Mouse (Mus musculus) bone marrow macrophage, adult 2 months (primary cell): Measurements from ENCODE around the gene Rgp1. TPM values are rescaled to one million over a fixed set of nuclear protein-coding genes. Genes with fewer than 3 reads are reported as not detected.
"Not testable (repeated sequence)": the region's sequence is repeated elsewhere in the genome, so short reads cannot be mapped to it uniquely, and the experiment has no call there.

ENCODE experiments used
- H3K27ac ChIP-seq: 2 replicates; pipeline ENCODE4 v1.5.1; 2012; ENCODE audit warnings: low read depth, low read length; ENCODE audit not compliant: insufficient read depth
- H3K4me1 ChIP-seq: 2 replicates; pipeline ENCODE4 v1.6.1; 2012; ENCODE audit warnings: low read length; ENCODE audit not compliant: control insufficient read depth, insufficient read depth
- H3K4me3 ChIP-seq: 2 replicates; pipeline ENCODE4 v1.5.1; 2012; ENCODE audit warnings: mild to moderate bottlenecking, low read length, moderate library complexity; ENCODE audit not compliant: insufficient read depth
- CTCF ChIP-seq: IDR thresholded peaks from 2 replicates; pipeline ENCODE4 v1.5.1; 2012; ENCODE audit warnings: low read depth, mild to moderate bottlenecking, low read length, moderate library complexity
- POLR2A ChIP-seq: IDR thresholded peaks from 2 replicates; pipeline ENCODE4 v1.6.1; 2012; ENCODE audit warnings: mild to moderate bottlenecking, low read depth, low read length, borderline replicate concordance
- polyA plus RNA-seq: library from polyadenylated mRNA; stranded (reverse); fragments of >200 nt; gene quantifications from 2 replicates; pipeline ENCODE4 v1.2.4, GENCODE M21; 2012; ENCODE audit not compliant: missing spikeins, insufficient read depth, insufficient read length

The Rgp1 gene
- polyA plus RNA-seq, 1 experiment, result 17.3 TPM

DNA sequence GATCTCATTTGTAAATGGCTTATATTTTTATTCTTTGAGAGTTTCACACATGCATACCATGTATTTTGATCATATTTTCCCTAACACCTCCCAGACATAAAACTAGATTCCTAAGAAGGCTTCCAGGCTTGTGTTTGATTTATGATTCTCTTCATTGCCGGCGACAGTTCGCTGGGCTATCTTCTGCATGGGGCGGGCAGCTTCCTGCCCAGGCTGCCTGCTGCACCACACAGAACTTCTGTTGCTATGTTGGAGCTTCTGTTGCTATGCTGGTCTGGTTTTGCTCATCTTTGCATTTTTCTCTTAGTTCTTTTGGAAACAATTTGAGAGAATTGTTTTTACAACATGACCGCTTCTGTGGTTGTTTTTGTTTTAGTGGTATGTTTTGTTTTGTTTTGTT lies 13.0 kb downstream of the Rgp1 start:
- no peak for TF ChIP-seq POLR2A
- no peak for TF ChIP-seq CTCF
- Histone ChIP-seq H3K27ac (no peak overlapping the region), H3K4me1 (no peaks in the 10 kb centered on the region), H3K4me3 (no peak overlapping the region)

DNA sequence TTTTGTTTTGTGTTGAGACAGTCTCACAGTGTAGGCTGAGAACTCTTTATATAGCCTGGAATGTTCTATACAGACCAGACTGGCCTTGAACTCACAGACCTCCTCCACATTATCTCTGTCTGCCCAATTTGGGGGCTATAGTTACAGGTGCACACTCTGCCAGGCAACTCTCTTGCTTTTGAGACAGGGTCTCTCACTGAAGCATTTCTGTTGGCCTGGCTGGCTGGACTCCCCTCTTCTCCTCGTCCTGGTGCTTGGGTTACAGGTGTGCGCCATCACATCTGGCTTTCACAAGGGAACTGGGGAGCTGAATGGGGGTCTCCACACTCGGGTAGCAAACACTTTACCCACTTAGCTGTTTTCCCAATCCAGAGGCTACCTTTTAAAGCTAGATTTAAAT lies 13.4 kb downstream of the Rgp1 start:
- H3K27ac ChIP-seq, result no peak overlapping the region
- no peaks in the 10 kb centered on the region for H3K4me1 ChIP-seq
- no peak overlapping the region for H3K4me3 ChIP-seq
- no peak for TF ChIP-seq CTCF
- TF ChIP-seq POLR2A, result no peak

DNA sequence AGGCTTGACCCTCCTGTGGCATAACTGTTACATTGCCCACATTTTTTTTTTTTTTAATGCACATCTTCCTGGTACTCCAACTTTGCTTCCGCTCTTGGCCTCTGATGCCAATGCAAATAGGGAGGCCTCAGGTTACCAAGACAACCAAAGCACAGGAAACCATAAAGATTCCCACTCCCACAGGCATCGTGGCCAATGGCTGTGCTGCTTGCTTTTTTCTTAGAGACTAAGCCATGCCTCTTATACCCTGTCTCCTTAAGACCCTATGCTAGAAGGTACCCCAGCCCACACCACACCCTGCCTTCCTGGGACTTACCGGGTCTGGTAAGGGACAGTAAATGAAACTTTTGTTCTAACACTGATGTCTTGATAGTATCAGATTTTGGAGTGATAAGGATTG lies 14.9 kb downstream of the Rgp1 start:
- Histone ChIP-seq H3K27ac (no peak overlapping the region), H3K4me3 (no peak overlapping the region), H3K4me1 (no peaks in the 10 kb centered on the region)
- TF ChIP-seq POLR2A, result no peak

DNA sequence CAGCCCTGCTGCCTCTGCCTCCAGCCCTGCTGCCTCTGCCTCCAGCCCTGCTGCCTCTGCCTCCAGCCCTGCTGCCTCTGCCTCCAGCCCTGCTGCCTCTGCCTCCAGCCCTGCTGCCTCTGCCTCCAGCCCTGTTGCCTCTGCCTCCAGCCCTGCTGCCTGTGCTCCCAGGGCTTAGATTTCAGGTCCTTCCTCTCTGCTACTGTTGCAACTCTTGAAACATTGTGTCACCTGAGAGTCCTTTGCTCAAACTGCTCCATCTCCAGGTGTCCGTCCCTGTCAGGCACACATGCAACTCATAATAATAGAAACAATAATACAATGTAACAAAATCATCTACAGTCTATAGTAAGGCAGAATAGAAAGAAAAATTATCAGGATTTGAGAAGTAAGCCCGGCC lies 18.1 kb downstream of the Rgp1 start:
- H3K27ac ChIP-seq, H3K4me1 ChIP-seq, H3K4me3 ChIP-seq: not testable (repeated sequence)

DNA sequence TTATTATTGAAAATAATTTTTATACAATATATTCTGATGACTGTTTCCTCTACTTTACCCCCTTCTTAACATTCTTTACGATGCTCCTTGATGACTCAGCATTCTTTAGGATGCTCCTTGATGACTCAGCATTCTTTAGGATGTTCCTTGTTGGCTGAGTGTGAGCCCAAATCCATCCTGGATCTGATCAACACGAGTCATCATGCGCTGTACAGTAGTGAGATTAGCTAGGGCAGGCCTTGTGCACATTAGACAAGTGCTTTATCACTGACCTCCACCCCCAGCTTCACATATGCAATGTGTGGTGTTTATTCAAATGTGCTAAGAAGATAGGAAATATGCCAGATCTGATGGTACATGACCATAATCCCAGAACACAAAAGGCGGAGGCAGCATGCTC lies 19.7 kb downstream of the Rgp1 start:
- Histone ChIP-seq H3K4me1 (no peaks in the 10 kb centered on the region), H3K4me3 (no peak overlapping the region), H3K27ac (no peak overlapping the region)
- TF ChIP-seq POLR2A (no peak), CTCF (no peak)

DNA sequence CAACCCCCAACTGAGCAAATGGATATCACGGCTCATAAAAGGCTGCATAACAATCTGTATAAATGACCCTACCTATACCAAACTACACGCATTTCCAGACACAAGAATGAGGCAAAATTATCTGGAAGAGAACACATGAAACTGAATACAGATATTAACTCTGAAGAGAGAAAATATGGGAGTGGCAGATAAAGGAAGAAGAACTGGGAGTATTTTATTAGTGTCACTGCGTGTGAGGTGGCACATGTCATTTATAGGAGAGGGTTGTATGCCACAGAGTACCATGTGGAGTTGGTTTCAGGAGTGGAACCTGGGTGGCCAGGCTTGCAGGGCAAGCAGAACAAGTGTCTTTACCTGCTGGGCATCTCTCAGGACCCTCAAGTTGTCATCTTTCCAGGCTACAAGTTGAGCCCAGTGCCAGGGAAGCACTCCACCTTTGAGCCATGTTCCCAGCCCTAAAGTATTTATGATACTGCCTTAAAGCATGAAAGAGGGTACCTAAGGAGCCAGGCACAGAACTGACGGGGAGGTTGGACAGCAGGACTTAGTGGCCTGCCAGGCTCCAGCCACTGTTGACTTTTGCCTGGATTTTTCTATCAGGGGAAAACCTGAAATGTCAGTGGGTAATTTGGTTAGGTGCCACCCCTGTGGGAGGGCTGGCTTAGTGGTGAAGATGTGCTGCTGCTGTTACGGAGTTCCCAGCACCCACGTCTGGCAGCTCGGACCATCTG lies 20.3 kb downstream of the Rgp1 start:
- no peak for TF ChIP-seq POLR2A
- TF ChIP-seq CTCF, result no peak
- no peak overlapping the region for H3K4me3 ChIP-seq
- H3K4me1 ChIP-seq, result no peaks in the 10 kb centered on the region
- H3K27ac ChIP-seq, result no peak overlapping the region

DNA sequence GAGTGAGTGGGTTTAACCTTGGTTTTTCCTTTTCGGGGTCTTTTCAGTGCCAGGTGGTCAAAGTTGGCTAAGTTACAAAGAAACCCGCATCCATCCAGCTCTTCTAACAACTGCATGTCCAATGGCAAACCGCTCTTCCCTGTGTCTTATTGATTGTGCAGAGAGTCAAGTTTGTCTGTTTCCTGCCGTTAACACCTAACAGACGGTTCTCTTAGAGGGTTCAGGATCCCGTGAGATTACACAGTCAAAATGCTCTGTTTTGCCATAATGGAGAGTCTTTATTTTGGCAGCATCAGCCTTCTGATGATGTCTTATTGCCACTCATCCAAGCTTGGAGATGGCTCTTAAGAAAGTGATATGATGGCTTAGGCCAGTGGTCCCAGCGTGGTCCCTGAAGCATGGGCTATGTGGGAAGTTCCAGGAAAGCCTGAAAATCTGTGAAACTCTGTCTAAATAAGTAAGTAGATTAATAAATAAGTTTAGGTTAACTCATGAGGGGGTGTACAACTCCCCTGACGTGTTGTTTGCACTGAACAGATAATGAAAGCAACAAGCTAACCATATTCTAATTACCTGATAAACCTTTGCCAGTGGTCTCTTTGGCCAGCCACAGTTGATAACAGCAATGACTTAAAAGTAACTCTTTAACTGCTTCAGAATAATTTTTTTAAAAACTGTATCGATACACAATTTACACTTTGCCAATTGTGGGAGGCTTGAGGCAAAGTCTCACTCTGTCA lies 21.9 kb downstream of the Rgp1 start:
- TF ChIP-seq POLR2A (no peak), CTCF (no peak)
- H3K4me3 ChIP-seq, result no peak overlapping the region
- H3K4me1 ChIP-seq, result peaks cover 3% of the 10 kb centered on the region; the same call in 1 of the 2 replicates
- no peak overlapping the region for H3K27ac ChIP-seq

DNA sequence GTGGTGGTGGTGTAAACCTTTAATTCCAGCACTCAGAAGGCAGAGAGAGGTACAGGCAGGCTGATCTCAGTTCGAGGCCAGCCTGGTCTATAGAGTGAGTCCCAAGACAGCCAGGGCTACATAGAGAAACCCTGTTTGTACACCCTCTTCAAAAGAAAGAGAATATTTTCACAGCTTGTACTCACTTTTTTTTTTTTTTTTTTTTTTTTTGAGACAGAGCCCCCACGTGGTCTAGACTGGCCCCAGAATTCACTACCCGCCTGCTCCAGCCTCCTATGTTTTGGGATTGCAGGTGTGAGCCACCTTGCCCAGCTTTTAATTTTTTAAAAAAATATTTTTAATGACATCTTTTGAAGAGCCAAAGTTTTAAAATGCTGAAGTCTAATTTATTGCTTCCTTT lies 25.6 kb downstream of the Rgp1 start:
- Histone ChIP-seq H3K27ac (no peak overlapping the region), H3K4me1 (peaks cover 3% of the 10 kb centered on the region; the same call in 1 of the 2 replicates), H3K4me3 (no peak overlapping the region)
- TF ChIP-seq CTCF, result no peak
- no peak for TF ChIP-seq POLR2A

DNA sequence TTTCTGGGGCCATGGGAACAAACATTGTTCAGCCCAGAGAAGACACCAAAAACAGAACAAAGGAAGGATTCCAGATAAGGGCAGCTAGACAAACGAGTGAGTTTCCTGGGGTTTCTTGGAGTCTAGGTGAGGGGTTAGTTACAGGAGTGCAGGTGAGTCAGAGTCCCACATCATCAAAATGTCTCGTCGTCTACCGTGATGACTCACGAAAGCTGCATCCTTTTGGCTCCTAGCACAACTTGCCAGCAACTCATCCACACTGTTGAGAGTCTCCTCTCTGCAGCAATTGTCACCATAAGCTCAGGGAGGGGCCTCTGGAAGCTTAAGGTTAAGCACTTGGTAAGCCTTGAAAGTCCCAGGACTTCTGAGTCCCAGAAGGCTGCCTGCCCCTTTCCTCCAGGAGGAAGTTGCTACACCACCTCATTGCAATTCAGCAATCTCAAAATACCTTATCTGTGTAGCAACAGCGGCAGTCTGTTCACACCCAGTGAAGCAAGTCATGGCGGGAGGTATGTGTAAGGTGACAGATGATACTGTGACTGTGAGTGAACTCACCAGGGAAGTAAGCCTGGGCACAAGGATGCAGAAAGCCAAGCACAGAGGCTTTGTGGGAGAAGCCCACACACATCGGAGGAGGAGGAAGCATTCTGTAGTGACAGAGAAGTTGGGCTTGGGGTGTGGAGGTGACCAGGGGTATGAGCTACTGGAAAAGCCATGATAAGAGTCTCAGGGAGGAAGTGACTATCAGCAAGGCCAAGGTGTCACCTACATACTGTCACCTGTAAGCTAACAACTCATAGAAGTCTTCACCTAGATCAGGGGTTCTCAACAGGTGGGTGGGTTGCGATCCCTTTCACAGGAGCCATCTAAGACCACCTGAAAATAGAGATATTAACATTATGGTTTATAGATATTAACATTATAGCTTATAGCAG lies 26.5 kb downstream of the Rgp1 start:
- H3K4me3 ChIP-seq, result no peak overlapping the region
- TF ChIP-seq POLR2A (no peak), CTCF (no peak)

More for the DNA sequence above, 26.5 kb downstream of the Rgp1 start:
- Histone ChIP-seq H3K4me1 (peaks cover 3% of the 10 kb centered on the region; the same call in 1 of the 2 replicates), H3K27ac (no peak overlapping the region)
